Mouse (Mus musculus): ENCODE results near the gene Fam129b. TPM values are rescaled to one million over a fixed set of nuclear protein-coding genes. Genes with fewer than 3 reads are reported as not detected.
A peak's percentile ranks its signal among the peaks of the same experiment; 100 is the strongest.

Fam129b gene
- total RNA-seq, 4 experiments from 2014 or later = 19.1 to 26.8 (median 22.6) TPM

DNA sequence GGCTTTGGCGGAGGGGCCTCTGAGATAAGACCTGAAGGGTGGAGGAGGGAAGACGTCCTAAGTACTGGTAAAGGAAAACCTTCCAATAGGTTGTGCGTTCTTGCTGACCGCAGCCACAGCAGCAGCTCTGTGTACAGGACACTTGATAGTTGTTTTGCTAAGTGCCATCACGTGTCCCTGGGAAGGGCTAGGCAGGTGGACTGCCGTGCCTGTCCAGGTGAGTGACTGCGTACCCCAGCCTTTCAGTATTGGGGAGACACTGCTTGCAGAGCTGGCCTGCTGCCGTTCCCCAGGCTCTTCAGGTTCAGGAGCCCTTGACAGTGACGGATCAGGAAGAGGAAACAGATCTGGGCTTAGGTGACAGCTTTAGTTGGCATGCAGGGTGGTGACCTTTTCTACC lies 15.4 kb downstream of the Fam129b start:
- no peak for DNase-seq (ENCODE audit: low spot score)

DNA sequence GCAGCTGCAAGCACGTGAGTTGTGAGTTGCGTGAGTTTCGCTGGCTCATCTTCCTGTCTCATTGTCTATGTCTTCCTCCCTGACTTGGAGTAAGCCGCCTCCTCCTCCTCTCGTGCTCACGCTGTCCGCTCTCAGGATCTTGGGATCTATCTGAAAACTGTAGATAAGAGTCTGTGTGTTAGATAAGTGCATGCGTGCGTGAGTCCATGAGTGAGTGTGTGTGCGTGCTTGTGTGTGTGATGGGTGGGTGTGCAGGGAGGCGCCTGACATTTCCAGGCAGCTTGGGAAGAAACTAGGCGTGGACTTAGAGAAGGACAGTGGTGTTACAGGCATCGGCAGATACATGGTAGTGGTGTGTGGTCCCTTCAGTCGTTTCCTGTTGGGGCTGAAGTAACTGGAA lies 16.6 kb downstream of the Fam129b start:
- no peak for DNase-seq (ENCODE audit: low spot score)

DNA sequence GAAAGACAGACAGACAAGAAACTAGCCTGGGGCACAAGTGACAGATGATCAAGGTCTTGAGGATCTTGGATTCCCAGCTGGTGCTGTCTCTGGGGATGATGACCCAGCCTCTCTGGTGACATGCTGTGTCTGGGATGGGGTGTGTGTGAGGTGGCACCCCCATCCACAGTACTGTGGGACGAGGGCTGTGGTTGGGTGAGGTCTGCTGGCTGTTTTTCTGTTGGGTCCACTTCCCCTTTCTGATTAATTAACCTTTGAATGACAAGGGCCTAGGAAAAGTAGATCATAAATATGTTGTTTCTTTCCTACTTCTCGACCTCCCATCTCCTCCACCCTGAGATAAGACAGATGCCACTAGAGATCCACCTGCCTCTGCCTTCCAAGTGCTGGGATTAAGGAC lies 18.2 kb downstream of the Fam129b start:
- no peak for DNase-seq (ENCODE audit: low spot score)

DNA sequence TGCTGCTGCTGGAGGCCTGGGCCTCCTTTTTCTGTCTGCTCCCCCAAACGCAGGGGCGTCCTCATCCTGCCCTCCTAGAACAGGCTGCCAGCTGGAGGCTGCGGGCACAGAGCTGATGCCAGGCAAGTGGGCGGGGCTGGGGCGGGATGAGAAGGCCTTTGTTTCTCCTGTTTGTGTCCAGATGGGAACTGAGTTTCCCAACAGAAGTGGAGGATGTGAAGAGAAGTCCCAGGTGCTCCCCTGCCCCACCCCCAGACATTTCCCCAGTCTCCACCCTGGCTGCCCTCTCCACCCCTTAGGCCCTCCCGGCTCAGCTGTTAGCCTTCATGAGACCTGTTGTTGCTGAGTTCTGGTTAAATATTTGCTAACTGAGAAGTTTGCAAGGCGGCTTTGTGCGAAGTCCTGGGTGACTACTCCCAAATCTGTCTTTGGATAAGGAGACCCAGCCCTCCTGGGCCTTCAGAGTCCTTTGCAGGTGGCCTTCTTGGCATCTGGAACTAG lies 19.7 kb downstream of the Fam129b start:
- no peak for DNase-seq (ENCODE audit: low spot score)

DNA sequence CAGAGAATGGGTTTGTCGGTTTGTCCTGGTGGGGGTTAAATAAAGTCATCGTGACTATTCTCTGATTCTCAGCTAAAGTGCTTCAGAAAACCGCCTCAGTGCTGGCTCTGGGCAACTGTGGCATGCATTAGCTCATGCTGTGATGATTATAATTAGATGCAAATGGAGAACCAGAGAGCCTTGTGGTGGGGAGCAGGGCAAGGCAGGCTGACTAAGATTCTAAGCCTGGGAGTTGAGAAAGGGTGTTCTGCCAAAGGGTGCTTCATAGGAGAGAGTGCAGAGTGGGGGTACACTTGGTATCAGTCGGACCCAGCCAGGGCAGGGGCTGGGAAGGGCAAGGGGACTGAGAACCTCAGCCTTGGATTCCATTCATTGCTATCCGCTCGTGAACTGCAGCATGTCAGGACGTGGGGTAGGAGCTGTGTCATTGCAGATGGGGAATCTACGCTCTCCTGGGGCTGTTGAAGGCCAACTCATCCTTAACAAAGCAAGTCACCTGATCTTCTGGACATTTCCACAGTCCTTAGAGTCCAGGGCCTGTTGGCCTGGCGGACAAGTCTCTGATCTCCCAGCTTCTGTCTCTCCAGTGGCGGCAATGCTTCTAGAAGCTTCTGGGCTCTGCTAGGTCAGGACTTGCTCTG lies 20.7 kb downstream of the Fam129b start:
- no peak for DNase-seq (ENCODE audit: low spot score)

DNA sequence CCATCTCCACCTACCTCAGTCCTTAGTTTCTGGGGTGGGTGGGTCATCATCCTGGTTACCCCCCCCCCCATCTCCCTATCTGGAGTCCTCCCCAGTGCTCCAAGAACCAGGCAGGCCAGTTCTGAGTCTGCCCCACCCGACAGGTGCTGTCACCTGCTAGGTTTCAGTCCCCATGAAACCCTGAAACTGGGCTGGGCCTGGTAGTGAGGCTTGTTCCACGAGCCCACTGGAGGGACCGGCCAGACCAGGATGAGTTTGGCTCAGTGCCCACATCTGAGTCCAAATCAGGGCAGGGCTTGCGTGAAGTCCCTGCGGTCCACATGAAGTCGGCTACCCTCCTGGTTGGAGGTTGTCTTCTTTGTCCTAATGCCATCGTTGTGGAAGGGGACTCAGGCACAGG lies 23.1 kb downstream of the Fam129b start:
- DNase-seq (ENCODE audit: low spot score) = no peak

DNA sequence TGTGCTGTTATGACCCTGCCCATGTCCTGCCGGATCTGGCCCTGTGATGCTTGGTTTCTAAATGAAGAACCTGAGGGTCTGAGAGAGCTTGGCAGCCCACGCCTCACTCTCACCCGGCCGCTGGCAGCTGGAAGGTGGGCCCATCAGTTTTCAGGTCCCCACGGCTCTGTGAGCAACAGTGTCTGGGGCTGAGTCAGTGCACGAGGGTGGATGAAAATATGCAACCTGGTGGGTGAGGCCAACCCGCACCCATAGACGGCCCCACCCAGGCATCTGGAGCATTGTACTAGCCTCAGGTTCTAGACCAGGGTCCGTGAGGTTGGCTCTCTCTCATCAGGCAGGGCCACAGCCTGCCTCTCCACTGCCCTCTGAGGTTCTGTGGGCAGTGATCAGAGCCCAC lies 26.2 kb downstream of the Fam129b start:
- DNase-seq (ENCODE audit: low spot score) = no peak

DNA sequence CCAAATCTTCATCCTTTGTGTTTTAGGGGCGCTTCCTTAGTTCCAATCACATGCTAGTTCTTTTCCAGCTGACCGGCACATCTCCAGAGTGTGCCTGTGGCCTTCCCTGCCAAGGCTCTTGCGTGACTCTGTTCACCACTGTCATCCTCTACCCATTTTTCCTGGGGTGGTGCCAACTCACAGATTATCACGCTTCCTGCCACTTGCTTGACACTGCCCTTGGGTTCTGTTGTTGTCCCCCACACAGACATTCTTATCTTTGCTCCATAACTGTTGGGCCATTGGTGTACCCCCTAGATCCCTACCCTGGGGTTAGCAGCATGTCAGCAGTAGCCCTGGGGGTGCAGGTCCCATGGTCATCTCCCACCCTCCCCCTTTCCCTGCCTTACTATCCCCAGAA lies 27.6 kb downstream of the Fam129b start:
- no peak for DNase-seq (ENCODE audit: low spot score)

DNA sequence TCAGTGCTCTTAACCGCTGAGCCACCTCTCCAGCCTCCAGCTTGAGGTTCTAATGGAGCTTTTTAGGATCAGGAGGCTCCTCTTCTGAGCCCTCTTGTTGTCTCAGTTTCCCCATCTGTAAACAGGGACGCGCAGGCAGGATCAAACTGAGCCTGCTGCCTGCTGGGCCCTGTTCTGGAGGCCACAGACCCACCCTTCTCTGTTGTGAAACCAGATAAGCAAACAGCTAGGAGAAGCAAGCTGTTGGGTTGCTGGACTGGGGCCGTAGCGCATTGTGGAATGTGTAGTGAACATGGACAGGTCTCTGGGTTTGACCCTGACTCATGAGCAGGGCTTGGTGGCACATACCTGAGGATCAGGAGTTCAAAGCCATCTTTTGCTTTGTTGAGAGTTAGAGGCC lies 28.7 kb downstream of the Fam129b start:
- no peak for DNase-seq (ENCODE audit: low spot score)

DNA sequence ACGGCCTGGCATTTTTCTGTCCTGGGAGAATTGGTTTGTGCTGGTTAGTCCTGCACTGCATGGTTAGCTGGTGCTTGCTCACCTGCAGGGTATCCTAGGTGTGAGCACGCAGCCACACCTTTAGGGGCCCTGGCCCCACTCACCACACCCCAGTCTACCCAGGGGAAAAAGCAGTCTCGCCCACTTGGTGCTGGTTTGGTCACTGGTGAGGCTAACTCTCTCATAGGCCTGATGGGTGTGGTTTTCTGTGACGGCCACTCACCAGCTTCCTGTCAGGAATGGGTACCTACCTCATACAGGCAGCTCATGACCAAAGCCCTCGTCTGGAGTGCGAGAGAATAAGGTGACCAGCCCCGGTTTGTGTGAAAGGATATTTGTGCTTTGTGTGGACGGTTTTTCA lies 29.4 kb downstream of the Fam129b start:
- no peak for DNase-seq (ENCODE audit: low spot score)

DNA sequence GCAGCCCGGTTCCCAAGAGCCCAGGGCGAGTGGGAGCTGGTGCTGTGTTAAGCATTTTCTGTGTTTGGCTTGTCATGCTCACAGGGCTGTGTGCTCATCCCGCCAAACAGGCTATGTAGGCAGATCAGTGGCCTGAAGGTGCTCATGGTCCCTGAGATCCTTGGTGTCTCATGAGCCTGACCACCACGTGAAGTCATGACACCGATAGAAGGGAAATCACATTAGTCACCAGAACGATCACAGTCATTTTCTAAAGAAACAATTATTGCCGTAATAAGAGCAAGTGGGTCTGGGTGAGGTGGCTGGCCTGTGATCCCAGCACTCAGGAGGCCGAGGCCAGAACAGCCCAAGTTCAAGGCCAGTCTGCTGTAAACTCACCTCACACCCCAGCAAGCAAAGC lies 31.5 kb downstream of the Fam129b start:
- no peak for DNase-seq (ENCODE audit: low spot score)

DNA sequence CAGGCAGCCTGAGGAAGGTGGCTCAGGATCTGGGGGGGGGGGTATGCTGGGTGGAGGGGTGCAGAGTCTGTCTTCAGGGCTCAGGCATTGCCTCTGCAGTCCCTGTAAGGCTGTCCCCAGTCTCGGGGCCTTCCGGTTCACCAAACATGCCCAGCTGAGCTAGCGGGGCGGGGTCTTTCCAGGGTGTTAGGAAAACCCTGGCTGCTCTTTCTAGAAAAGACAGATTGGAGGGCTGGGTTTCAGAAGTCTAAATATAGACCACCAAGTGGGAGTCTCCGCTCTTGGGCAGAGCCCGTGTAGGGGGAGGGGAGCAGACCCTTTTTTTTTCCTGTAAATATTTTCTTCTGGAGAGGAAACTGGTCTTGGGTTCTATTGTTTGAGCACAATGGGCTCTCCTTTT lies 32.4 kb downstream of the Fam129b start:
- DNase-seq (ENCODE audit: low spot score) = peak; percentile 72

DNA sequence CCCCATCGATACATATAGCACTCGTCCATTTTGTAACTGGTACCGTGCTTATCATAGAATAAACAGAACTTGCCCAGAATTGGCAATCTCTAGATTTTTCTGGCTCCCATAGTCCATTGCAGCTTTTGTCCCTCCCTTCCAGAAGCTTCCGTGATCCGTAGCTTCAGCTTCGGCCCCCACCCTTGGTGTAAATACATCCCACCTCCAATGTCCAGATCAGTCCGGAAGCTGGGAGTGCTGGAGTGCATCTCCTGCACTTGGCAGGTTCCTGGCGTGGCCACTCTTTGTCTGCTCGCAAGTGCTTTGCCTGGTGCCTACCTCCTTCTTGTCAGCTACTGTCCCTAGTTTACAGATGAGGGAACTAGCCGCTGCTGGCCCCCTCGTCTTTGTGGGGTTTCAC lies 32.9 kb downstream of the Fam129b start:
- peak; percentile 49 for DNase-seq (ENCODE audit: low spot score)

DNA sequence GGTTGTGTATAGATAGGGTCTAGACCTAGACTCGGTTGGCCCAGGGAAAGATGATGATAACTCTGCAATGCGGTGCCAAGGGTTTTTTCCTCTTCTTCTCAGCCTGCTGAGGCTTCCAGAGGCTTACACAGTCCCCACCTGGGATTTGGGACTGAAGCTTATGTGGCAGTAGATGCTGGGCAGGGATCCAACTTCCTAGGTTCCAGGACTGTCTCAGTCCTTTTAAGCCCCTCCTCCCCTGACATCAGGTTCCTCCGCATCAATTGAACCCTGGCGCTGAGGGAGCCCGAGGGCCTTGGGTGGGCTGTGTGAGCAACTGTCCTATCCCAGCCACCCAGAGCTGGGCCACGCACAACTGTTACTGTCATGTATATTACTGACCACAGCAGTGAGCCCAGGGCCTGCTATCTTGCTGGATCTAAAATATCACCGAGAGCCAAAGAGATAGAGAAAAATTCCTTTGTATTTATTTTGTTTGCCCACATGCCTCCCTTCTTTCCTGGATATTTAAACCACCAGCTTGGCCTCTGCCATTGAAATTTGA lies 35.8 kb downstream of the Fam129b start:
- DNase-seq (ENCODE audit: low spot score) = no peak

DNA sequence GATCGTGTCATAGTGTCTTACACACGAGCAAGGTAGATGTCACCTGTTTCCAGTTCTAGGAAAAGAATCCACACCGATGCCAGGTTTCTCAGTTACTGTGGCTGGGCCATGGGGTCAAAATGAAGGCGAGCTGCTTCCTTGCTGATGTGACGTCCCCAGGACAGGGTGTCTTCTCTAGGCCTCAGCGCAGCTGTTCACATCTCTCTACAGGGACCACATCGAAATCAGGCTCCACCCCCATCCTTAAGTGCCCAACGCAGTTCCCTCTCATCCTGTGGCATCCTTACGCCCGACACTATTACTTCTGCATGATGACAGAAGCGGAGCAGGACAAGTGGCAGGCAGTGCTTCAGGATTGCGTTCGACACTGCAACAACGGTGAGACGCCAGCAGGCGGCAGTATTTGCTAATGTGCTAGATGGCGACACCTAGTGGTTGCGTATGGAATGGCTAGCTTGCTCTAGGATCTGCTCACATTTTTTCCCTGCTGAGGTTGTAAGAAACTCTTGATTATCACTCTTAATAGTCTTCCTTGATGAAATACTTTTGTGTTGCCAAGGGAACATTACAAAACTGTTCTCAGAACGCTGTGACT lies 36.4 kb downstream of the Fam129b start:
- DNase-seq (ENCODE audit: low spot score) = peak; percentile 87

DNA sequence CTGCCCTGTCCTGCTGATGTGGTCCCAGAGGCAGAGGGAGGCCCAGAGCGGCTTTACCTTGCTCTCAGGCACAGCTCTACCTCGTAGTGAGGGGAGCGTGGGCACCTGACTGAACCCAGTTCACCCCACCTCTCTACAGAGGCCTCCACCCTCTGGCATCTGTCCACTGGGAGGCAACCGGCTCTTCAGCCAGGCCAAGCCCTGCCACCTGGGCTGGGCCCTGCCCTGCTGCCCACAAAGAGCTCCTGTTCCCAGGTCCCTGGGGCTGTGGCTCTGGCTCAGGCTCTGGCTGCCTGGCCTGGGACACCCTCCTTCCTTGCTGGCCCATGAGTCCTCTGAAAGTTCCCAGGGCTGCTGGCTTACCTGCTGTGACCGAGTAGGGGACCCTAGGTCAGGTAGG lies 38.4 kb downstream of the Fam129b start:
- no peak for DNase-seq (ENCODE audit: low spot score)

DNA sequence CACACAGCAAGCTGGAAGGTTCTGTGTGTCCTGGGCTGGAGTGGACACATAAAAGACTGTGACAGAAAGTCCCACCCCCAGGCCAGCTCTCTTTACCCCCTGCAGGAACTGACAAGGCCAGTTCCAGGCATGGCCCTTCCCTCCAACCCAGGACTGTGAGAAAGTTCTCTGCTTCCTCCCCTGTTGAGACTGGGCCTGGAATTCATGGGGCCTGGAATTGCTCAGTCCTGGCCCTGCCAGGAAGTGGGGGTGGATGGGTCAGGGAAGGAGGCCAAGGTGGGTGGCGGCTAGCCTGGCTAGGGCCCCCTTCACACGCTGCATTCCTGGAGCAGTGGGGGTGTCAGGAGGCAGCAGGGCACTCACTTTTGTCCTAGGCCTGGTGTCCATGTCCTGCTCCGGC lies 39.0 kb downstream of the Fam129b start:
- peak; percentile 73 for DNase-seq (ENCODE audit: low spot score)

DNA sequence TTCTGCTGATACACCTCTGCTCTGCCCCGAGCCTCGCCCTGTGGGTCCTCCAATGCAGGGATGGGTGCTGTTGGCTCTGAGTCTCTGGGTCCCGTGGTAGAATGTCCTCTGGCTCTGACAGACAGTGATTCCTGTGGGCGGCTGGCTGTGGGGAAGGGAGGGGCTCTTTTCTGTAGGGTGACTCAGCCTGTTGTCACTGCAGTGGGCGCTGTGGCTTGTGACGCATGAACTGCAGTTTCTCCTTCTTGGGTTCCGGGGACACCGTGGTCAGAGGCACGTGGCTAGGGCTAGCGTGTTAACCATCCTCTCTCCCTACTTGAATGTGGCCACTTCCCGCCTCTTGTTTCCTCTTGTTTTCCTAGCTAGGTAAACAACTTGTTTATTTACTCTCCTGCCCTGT lies 41.6 kb downstream of the Fam129b start:
- DNase-seq (ENCODE audit: low spot score) = peak; percentile 68

DNA sequence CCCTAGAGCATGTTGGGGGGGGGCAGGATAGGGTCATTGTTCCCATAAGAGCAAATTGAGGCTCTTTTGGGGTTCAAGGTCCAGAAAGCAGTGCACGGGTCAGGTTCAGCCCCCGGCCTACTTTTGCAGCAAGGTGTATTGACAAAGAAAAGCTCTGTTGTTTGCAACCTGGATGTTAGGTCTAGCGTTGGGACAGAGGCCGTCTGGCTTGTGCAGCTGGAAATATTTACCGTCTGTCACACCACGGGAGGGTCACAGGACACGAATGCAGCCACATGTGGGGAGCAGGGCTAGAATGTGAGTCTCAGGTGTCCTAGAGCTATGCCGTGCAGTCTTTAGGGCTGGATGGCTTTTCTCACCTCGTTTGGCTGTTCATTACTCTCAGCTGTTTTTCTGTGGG lies 42.5 kb downstream of the Fam129b start:
- no peak for DNase-seq (ENCODE audit: low spot score)

DNA sequence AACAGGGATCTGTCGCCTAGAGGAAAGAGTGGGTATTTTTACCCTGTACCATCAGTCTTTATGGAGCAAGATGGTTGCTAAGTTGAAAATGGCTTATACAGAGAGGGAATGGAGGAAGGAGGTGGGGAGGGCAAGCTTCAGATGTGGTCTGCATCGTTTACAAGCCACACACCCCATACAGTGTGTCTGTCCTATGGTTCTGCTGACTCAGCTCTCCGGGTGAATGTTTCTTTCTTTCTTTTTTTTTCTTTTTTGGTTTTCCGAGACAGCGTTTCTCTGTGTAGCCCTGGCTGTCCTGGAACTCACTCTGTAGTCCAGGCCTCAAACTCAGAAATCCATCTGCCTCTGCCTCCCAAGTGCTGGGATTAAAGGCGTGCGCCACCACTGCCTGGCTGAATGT lies 45.3 kb downstream of the Fam129b start:
- no peak for DNase-seq (ENCODE audit: low spot score)

DNA sequence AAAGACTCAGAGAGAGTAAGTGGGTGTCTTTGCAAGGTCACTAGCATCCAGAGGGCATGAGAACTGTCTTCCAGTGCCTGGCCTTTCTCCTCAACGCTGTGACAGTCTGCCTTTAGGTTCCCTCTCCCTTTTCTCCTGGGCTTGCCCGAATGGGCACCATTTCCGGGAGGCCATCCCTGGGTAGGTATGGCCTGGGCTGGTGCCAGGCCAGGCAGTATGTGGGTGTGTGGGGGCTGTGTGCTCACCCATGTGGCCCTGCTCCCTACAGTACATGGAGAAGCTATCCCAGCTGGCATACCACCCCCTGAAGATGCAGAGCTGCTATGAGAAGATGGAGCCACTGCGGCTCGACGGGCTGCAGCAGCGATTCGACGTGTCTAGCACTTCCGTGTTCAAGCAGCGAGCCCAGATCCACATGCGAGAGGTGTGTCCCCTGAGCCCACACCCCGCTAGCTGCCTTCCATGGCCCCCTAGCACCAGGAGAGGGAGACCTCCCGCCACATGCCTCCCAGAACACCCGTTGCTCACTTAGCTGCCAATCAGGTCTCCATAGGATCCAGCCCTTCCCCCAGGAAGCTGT lies 46.0 kb downstream of the Fam129b start:
- DNase-seq (ENCODE audit: low spot score) = no peak

DNA sequence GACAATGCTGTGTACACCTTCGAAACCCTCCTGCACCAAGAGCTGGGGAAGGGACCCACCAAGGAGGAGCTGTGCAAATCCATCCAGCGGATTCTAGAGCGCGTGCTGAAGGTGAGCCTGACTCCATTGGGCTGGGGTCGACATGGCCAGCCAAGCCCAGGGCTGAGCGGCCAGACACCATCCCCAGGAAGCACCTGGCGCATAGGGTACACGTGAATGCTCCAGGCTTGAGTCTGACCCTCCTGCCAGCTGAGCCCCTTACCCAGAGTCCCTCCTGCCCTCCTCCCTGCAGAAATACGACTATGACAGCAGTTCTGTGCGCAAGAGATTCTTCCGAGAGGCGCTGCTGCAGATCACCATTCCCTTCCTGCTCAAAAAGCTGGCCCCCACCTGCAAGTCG lies 46.6 kb downstream of the Fam129b start:
- DNase-seq (ENCODE audit: low spot score) = no peak

Data from heart, adult 8-10 months (tissue).